Mouse (Mus musculus) heart, postnatal 10 days (tissue): Measurements from ENCODE around the gene Mcfd2. TPM values are rescaled to one million over a fixed set of nuclear protein-coding genes. Genes with fewer than 3 reads are reported as not detected.

Experiments
- DNase-seq, 2 experiments: peaks; one replicate each; pipeline ENCODE4 v3.0.0; 2021
- intact Hi-C: fragments of 180-260 bp; cut with DNase I; formaldehyde crosslinking; loops from one replicate; pipeline ENCODE4 v1.15.1; 2025
- total RNA-seq, 2 experiments: library from RNA; stranded (reverse); gene quantifications; 2 replicates each; pipeline ENCODE4 v1.2.3; 2021

The Mcfd2 gene
- total RNA-seq, 2 experiments from 2014 or later, result 41.4 to 43.2 TPM

- intact Hi-C loops, result no loop called here
- DNase-seq, result no peak
Measured at GRCm38 (mm10) chr17:87289367-87289766, 23.6 kb upstream of the Mcfd2 start.

DNA sequence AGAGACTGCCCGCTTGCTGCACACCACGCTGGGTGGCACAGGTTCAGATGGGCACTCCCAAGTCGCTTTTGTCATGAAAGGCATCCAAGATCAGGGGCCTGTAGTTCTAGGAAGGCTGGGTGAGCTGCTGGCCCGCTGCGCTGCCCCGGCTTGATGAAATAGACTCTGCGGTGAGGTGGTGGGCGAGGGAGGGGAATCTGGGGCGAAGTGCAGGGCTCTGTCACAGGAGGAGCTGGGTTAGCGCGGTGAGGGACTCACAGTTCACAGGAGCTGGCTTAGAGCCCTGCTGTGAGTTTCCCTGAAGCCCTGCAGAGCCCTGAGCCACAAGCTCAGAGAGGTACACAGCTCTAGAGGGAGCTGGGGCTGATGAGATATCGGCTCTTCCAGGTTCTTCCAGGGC is 22.4 kb upstream of the Mcfd2 start:
- intact Hi-C loops, result no loop called here
- no peak for DNase-seq

DNA sequence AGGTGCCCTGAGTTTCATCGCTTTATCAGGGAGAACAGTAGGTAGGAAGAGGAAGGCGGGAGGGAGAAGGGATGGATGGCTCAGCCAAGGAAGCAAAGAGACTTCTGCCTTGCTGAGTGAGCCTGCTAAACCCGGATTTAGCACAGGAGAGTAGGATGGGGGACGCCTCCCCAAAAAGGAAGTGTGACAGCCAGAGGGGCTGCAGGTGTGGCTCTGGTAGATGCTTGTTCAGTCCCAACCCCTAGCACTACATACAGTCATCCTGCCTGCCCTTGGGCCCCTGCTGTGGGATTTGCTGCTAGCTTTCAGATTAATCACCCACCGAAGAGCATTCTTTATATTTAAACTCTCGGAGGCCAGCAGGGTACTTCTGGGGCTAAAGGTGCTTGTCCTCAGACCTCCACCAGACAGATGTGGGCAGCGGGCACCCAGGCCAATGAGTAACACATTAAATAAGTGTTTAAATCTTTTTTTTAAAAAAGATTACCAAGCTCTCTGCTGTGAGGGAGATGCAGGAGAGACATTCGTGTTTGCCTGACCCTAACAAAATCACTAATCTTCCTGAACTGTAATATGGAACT is 21.6 kb upstream of the Mcfd2 start:
- intact Hi-C loops, result no loop called here

GRCm38 (mm10) chr17:87286481-87287143 is 20.9 kb upstream of the Mcfd2 start:
- intact Hi-C loops, result no loop called here
- DNase-seq, result no peak

More for the DNA sequence above, 21.6 kb upstream of the Mcfd2 start:
- DNase-seq, result no peak

- no peak for DNase-seq
- intact Hi-C loops, result no loop called here
Measured at GRCm38 (mm10) chr17:87285731-87286465, 20.2 kb upstream of the Mcfd2 start.

- DNase-seq, result no peak
- intact Hi-C loops, result no loop called here
Measured at GRCm38 (mm10) chr17:87284482-87285040, 18.8 kb upstream of the Mcfd2 start.

GRCm38 (mm10) chr17:87283755-87284481 is 18.2 kb upstream of the Mcfd2 start:
- DNase-seq, result peak; percentile 36 to 45
- intact Hi-C loops, result no loop called here

- peak; percentile 69 to 70 for DNase-seq
- intact Hi-C loops, result no loop called here
Measured at GRCm38 (mm10) chr17:87283055-87283754, 17.5 kb upstream of the Mcfd2 start.

GRCm38 (mm10) chr17:87282706-87283053 is 16.9 kb upstream of the Mcfd2 start, which contains the start of gene Ttc7:
Ttc7 (plus strand) TSS chr17:87282886.
- intact Hi-C loops, result loop anchor here (1.0 kb wide), 1 partner anchor 17 kb away; the partner anchor contains the start of gene Mcfd2
- peak; percentile 98 for DNase-seq

DNA sequence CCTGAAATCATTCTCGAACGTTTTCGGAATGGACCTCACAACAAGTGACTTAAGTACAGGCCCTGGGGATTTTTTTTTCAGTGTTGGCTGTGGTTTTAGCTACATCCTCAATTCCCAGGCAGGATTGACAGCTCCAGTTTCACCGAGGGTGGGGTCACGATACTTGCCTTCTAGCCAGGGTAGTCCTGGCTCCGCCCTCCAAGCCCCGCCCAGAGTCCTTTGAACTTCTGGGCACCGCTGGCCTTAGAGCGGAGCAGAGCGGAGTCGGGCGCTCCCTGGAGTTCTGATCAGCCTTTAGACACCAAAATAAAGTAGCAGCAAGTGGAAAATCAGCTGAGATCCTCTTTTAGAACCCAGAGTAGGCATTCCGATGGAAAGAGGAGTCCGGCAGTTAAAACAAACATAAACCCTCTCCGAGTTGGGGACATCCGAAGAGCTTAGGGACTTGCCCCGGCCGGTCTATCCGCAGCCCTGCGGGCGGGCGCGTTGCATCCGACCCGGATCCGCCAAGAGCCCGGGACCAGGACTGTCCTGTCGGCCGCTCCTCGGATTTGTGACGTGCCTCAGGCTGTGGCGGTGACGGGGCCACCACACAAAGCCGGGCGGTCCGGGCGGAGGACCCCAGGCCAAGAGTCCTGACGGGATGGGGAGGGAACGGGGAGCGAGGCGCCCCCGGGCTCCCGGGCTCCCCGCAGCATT is 16.4 kb upstream of the Mcfd2 start:
- peak; percentile 95 to 96 for DNase-seq
- intact Hi-C loops, result loop anchor here (1.0 kb wide), 1 partner anchor 17 kb away; the partner anchor contains the start of gene Mcfd2

DNA sequence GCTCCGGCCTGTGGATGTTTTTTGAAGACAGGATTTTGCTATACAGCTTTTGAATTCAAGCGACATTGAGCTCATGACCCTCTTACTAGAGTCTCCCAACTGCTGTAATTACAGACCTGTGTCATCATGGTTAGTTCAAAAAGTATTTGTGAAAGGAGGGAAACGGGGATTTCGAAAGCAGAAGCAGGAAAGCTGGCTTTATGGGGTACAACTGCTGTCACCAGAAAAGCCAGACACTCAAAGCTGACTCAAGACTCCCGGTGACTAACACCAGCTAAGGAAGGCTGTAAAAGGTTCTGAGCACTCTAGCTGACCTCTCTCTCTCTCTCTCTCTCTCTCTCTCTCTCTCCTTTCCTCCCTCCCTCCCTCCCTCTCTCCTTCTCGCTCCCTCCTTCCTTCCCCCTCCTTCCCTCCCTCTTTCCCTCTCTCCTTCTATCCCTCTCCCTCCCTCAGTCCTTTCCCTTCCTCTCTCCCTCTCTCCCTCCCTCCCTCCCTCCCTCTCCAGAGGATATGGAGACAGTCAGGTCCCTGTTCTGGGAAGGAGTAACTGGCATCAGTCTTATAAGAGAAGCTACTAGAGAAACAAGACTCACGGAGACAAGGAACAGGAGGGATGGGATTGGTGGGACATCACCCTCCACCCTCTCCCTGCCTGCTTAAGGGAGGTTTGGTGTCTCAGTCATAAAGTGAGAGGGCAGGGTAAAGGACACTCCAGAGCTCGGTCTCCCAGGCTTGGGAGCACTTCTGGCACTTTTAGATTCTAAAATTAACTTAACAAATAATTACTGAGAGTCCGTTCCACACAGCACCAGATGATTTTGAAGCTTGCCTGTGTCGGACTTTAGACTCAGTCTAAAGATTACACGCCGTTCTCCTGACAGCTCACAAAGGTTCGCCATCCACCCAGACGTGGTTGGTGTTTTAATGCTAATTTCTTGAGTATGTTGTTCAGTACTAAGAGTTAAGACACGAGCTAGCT is 9.9 kb upstream of the Mcfd2 start:
- no peak for DNase-seq

GRCm38 (mm10) chr17:87269454-87269853 is 3.7 kb upstream of the Mcfd2 start:
- DNase-seq, result no peak
- intact Hi-C loops, result loop anchor here (10.0 kb wide), 1 partner anchor 1125 kb away; the partner anchor contains the start of gene Srbd1

More for the DNA sequence above, 9.9 kb upstream of the Mcfd2 start:
- intact Hi-C loops, result no loop called here

- intact Hi-C loops, result loop anchor here (1.0 to 10.0 kb wide), 2 partner anchors 17 to 1120 kb away; partner anchors contain the start of genes Srbd1 and Ttc7
- DNase-seq, result no peak
Measured at GRCm38 (mm10) chr17:87264927-87265791, 576 bp downstream of the Mcfd2 start.

GRCm38 (mm10) chr17:87264054-87264830 is 1.5 kb downstream of the Mcfd2 start:
- DNase-seq, result no peak
- intact Hi-C loops, result loop anchor here (10.0 kb wide), 1 partner anchor 1119 kb away; the partner anchor contains the start of gene Srbd1

DNA sequence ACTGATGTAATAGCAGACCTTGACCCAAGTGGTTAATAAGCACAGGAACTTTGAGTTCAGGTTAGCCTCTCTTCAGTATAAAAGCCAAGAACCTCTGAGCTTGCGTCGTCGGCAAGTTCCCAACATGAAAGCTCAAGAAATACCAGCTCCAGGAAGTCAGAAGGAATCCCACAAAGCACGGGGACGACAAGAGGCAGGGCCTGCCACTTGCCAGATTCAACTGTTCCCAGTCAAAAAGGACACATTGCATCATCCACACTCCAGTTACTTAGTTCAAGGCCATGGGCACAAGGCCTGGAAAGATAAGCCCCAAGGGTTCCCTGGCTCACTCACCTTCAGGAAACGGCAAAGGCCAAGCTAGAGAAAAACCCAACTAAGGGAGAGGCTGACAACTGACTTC is 2.3 kb downstream of the Mcfd2 start:
- intact Hi-C loops, result loop anchor here (10.0 kb wide), 1 partner anchor 1119 kb away; the partner anchor contains the start of gene Srbd1
- peak in 1 of 2 experiments; percentile 29 for DNase-seq

DNA sequence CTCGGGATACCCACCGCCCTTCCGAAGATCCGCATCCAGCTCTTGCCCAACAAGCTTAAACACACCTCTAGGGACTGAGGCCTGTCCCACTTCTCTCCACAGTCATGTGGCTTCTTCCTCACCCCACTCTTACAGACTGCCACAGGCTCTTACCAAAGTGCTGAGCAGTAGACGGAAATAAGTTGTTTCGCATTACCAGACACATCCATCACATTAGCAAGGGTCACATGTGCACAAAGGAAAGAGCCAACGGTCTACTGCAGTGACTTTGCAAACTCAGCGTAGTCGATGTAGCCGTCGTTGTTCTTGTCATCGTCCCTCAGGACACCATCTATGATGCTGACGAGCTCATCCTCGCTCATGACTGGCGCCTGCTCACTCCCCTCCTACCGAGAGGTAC is 10.1 kb downstream of the Mcfd2 start:
- intact Hi-C loops, result no loop called here
- no peak for DNase-seq
